8 mouse cellular contexts compared by ENCODE assay signal in genomic region chr2:31346096-31346495, GRCm38 (mm10). TPM values are rescaled to one million over a fixed set of nuclear protein-coding genes. Genes with fewer than 3 reads are reported as not detected.
A peak's percentile ranks its signal among the peaks of the same experiment; 100 is the strongest.
DNase-seq lines count a peak whose midpoint lies in the region; ATAC-seq and TF ChIP-seq lines count a peak whose summit lies in the region.

No protein-coding gene starts in this region.

- H3K4me3 ChIP-seq in hindbrain, embryonic 10.5 days: no peak overlapping the region
- no peak overlapping the region for H3K4me3 ChIP-seq in hindbrain, embryonic 16.5 days (ENCODE audit: low read length)
- no peak overlapping the region for H3K4me3 ChIP-seq in embryonic facial prominence, embryonic 10.5 days
- no peak overlapping the region for H3K4me3 ChIP-seq in hindbrain, postnatal 0 days (ENCODE audit: low read length)

- H3K4me1 ChIP-seq in hindbrain, embryonic 10.5 days (replicated peaks): 0 out of 2 replicates have a peak, but pooled peaks cover 4% of the 10 kb centered on the region
- no peaks in the 10 kb centered on the region for H3K4me1 ChIP-seq in hindbrain, embryonic 16.5 days (ENCODE audit: control insufficient read depth, insufficient read depth, low read depth, low read length)
- peaks cover 17% of the 10 kb centered on the region for H3K4me1 ChIP-seq in embryonic facial prominence, embryonic 10.5 days
- no peaks in the 10 kb centered on the region for H3K4me1 ChIP-seq in hindbrain, postnatal 0 days (ENCODE audit: insufficient read depth, low read length)

- DNase-seq in hindbrain, embryonic 10.5 days (ENCODE audit: low spot score): peak; percentile 66
- DNase-seq in Muller cell, postnatal 12 days (ENCODE audit: inconsistent ontology term): peak; percentile 61
- peak; percentile 85 for DNase-seq in embryonic facial prominence, embryonic 10.5 days (ENCODE audit: low spot score)
- no peak for DNase-seq in layer of hippocampus, adult 9-11 months
- DNase-seq in hindbrain, postnatal 0 days (ENCODE audit: low spot score): no peak
- no peak for DNase-seq in left cerebral cortex, adult 18-20 months (ENCODE audit: low spot score in 2 of 2)

- no peaks in the 10 kb centered on the region for H3K27me3 ChIP-seq in hindbrain, embryonic 10.5 days (ENCODE audit: insufficient read depth, poor library complexity, severe bottlenecking)
- H3K27me3 ChIP-seq in hindbrain, embryonic 16.5 days (replicated peaks; ENCODE audit: control insufficient read depth, insufficient read depth, low read length): no peaks in the 10 kb centered on the region
- H3K27me3 ChIP-seq in embryonic facial prominence, embryonic 10.5 days (replicated peaks; ENCODE audit: low read depth, poor library complexity, severe bottlenecking): no peaks in the 10 kb centered on the region; the same call in 1 of the 2 replicates
- no peaks in the 10 kb centered on the region for H3K27me3 ChIP-seq in hindbrain, postnatal 0 days (ENCODE audit: insufficient read depth, low read length)

- H3K27ac ChIP-seq in hindbrain, embryonic 10.5 days: no peak overlapping the region
- H3K27ac ChIP-seq in hindbrain, embryonic 16.5 days (ENCODE audit: low read depth, low read length): no peak overlapping the region
- no peak overlapping the region for H3K27ac ChIP-seq in embryonic facial prominence, embryonic 10.5 days (replicated peaks)
- H3K27ac ChIP-seq in hindbrain, postnatal 0 days: no peak overlapping the region

- H3K4me2 ChIP-seq in hindbrain, embryonic 16.5 days (ENCODE audit: low read length): no peak overlapping the region
- no peak overlapping the region for H3K4me2 ChIP-seq in hindbrain, postnatal 0 days (ENCODE audit: low read depth, low read length)

- 37% methylated on average over 12 of the region's 12 CpGs for WGBS in hindbrain, embryonic 10.5 days
- 42% methylated on average over 12 of the region's 12 CpGs for WGBS in hindbrain, embryonic 16.5 days
- 37% methylated on average over 12 of the region's 12 CpGs for WGBS in embryonic facial prominence, embryonic 10.5 days
- WGBS in hindbrain, postnatal 0 days: 44% methylated on average over 12 of the region's 12 CpGs

- H3K9me3 ChIP-seq in hindbrain, embryonic 10.5 days: no peaks in the 10 kb centered on the region
- H3K9me3 ChIP-seq in hindbrain, embryonic 16.5 days (ENCODE audit: control insufficient read depth, low read length): no peaks in the 10 kb centered on the region
- no peaks in the 10 kb centered on the region for H3K9me3 ChIP-seq in embryonic facial prominence, embryonic 10.5 days
- H3K9me3 ChIP-seq in hindbrain, postnatal 0 days (ENCODE audit: low read length): no peaks in the 10 kb centered on the region

- H3K36me3 ChIP-seq in hindbrain, embryonic 10.5 days: no peaks in the 10 kb centered on the region
- no peaks in the 10 kb centered on the region for H3K36me3 ChIP-seq in hindbrain, embryonic 16.5 days (ENCODE audit: control insufficient read depth, insufficient read depth, low read length)
- H3K36me3 ChIP-seq in embryonic facial prominence, embryonic 10.5 days (replicated peaks): no peaks in the 10 kb centered on the region
- H3K36me3 ChIP-seq in hindbrain, postnatal 0 days (ENCODE audit: insufficient read depth, low read length): no peaks in the 10 kb centered on the region

- no peak for ATAC-seq in hindbrain, embryonic 16.5 days
- ATAC-seq in megakaryocyte-erythroid progenitor cell, adult 5-6 weeks (replicated peaks; ENCODE audit: low FRiP score, low TSS enrichment, poor library complexity, severe bottlenecking): peak; percentile 65; the same call in 1 of the 2 replicates
- no peak for ATAC-seq in hindbrain, postnatal 0 days

- no peak overlapping the region for H3K9ac ChIP-seq in hindbrain, embryonic 16.5 days (ENCODE audit: low read depth, low read length)
- H3K9ac ChIP-seq in hindbrain, postnatal 0 days (replicated peaks; ENCODE audit: low read length): no peak overlapping the region

- no peak for TF ChIP-seq CTCF in hindbrain, postnatal 0 days (IDR thresholded peaks at IDR 0.05; ENCODE audit: low read depth)

RNA-seq across cellular contexts. Expression of gene Hmcn2, which starts 31.9 kb away (rescaled TPM):
- 0.21 TPM in 1 of 2 replicates, not detected in the other for polyA plus RNA-seq in hindbrain, embryonic 10.5 days (2016; fragmentation: Nextera tagmentation; extraction: Ambion mirVana)
- 0.30 TPM in 2 replicates for polyA plus RNA-seq in hindbrain, embryonic 16.5 days (2015; fragmentation: Nextera tagmentation; extraction: Ambion mirVana)
- 0.15 TPM in 1 of 2 replicates, not detected in the other for polyA plus RNA-seq in embryonic facial prominence, embryonic 10.5 days (2016; fragmentation: Nextera tagmentation; extraction: Ambion mirVana)
- 0.85 TPM in 1 of 2 replicates, not detected in the other for total RNA-seq in megakaryocyte-erythroid progenitor cell, adult 5-6 weeks (2014; fragmentation: Nextera tagmentation)
- not detected in 2 replicates for total RNA-seq in megakaryocyte-erythroid progenitor cell, adult 5-6 weeks (2017)
- 0.68 TPM in 2 replicates for total RNA-seq in hindbrain, postnatal 0 days (2014; rRNA removed)
- 0.16 and 0.54 TPM in 2 replicates for polyA plus RNA-seq in hindbrain, postnatal 0 days (2015; fragmentation: Nextera tagmentation; extraction: Ambion mirVana)
- total RNA-seq in left cerebral cortex, adult 18-20 months (2021): under 1 TPM; 0.30 to 0.73 TPM

Comparison
In these comparisons a context has a peak if more than half of its experiments do, and no peak if none do; other contexts are left out.
1. DNase-seq: peak in hindbrain, embryonic 10.5 days (single experiment), Muller cell, postnatal 12 days (single experiment) and embryonic facial prominence, embryonic 10.5 days (single experiment); none in layer of hippocampus, adult 9-11 months (single experiment), hindbrain, postnatal 0 days (single experiment) and left cerebral cortex, adult 18-20 months (0 of 2).